Mouse (Mus musculus) lung, postnatal 4 days (tissue): Measurements from ENCODE around the gene Bcl2l1.

Source experiments
- DNase-seq, 2 experiments: peaks; one replicate each; pipeline ENCODE4 v3.0.0; 2021

The Bcl2l1 gene

DNA sequence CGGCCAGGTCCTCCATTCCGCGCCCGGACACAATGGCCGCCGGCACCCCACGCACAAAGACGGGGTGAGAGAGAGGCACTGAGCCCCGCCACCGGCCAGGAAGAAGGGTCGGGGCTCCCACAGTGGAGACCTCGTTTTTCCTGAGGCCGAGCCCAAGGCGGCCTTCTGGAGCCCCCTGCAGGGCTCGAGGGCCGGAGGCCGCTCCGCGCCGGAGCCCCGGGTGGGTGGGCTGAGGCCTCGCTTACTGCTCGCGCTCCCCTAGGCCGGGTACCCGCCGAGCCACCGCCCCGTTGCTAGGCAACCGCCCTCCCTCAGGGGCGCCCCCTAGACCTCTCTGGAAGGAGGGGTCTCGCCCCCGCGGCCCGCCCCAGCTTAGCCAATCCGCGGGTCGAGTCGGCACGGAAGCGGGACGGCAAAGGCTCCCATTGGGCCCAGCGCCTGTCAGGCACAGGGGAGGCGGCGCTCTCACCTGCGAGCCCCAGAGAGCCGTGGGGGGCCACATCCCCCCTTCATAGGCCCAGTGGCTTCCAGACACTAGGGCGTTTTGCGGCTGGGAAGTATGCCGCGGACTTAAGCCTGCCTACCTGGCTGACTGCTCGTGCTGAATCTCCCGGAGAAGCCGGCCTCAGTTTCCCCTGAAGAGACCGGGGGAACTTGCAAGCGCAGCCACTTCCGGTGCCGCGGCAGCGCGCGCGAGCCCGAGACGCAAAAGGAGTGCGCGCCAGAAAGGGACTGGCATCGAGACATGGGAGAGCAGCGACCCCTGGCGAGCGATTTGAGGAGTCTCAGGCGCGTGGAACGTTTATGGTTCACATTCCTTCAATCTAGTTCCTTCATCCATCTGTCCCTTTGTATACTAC lies at the start of gene Bcl2l1:
Gene Bcl2l1, minus strand, starts transcription at position 710 of the 860 bp plus-strand sequence.
- DNase-seq = peak; percentile 98 to 99

DNA sequence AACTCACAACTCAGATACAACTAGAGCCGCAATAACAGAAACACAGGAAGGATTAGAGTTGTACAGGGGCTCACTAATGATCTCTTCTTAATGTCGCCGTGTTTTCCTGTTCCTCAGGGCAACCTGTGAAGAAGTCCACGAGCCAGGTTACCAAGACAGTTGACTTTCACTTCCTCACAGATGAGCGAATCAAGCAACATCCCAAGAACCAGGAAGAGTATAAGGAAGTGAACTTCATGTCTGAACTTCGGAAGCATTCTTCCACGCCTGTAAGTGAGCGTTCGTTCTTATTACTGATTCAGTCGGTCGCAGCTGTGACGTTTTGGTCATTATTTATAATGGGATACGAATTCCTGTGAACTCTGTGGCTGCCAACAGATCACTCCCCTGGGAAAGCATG lies 49.4 kb upstream of the Bcl2l1 start:
- DNase-seq = no peak

DNA sequence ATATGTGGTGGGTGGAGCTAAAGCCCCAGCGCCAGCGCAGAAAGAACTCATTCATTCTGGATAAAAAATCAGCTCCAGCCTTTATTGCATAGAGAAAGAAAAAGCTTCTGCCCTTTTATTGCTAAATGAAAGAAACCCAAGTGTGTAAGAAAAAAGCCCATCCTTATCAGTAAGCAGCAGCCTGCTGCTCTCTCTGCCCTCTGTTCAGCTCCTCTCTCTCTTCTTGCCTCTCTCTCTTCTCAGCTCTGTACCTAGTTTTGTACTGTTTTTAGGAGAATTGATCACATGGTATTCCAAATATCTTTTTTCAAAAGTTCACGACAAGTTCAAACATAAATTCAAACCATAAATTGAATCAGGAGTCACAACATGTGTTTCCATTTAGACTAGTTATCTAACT lies 46.7 kb upstream of the Bcl2l1 start:
- no peak for DNase-seq

DNA sequence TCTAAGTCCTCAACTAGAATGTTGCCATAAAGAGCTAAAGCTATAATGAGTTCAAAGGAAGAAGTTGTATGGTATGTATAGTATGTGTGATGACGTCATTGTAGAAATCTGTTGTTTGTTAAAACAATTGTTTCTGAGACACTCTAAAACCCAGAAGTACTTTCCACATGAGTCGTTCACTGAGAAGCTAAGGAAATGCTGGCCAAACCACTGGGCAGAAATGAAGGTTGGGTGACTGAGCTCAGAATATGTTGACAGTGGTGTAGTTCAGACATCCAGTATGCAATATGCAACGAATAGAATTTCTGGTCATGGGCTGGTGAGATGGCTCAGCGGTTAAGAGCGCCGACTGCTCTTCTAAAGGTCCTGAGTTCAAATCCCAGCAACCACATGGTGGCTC lies 31.8 kb upstream of the Bcl2l1 start:
- no peak for DNase-seq

DNA sequence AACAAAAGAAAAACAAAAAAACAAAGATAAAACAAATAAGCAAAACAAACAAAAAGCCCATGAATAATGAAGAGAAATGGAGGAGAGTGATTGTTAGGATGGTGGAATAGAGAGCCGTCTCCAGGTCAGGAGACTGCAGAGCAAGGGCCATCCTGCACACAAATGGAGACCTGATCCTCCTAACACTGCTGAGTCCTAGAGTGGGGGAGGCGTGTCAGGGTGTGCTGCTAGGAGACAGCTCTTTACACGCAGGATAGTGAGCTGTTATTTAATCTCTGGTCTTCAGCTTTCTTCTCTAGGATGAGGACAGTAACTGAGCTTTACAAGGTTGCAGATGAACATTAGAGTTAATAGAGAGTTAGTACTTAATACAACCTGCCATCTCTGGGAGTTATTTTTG lies 31.1 kb upstream of the Bcl2l1 start:
- DNase-seq = no peak

DNA sequence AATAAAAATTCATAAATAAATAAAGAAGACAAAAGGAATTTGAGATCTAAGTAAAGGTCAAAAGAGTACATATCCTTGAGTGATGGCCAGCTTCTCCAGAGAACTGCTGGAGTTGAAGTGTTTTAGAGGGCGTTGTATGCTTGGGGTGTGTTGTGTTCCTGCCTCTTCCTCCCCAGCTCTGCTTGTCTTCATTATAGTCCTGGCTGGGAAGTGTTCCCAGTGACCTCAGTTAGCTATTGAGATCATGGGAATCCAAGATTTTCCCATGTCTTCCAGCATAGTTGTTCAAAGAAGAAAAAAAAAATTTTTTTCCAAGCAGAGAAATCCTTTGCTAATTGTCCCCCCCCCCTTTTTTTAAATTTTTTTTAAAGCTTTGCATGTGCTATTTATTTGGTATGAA lies 30.4 kb upstream of the Bcl2l1 start:
- DNase-seq = no peak

DNA sequence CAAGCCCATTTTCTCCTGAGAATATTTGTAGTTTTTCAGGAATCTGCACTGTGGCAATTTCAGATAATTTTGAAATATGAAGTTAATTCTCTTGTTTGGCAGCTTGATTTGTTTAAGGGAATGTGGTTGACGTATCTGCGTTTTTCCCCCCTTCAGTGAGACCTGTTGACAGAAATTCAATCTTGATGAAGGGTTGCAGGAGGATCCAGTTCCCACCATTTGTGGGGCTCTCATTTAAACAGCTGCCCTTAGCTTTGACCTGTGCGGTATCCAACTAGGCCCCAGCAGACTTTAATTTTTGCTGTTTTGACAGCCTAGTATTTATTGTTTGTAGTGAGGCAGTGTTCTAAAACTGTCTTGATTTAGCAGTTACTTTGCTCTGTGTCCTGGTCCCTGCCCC lies 28.0 kb upstream of the Bcl2l1 start:
- no peak for DNase-seq

DNA sequence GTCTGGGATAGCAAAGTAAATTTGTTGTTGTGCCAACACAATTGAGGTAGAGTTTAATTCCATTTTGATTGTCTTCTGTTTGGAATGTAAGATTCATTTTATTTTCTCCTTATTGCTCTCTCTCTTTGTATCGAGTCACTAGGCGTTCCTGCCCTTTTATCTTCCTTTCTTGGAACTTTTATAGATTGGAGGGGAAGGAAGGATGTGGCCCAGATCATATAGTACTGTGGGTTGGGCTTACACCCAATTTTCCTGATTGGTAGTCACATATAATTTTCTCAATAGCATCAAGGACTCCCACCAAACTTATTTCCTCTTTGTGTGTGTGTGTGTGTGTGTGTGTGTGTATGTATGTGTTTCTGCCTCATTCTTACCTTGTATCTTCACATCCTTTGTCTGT lies 16.9 kb upstream of the Bcl2l1 start:
- DNase-seq = no peak

DNA sequence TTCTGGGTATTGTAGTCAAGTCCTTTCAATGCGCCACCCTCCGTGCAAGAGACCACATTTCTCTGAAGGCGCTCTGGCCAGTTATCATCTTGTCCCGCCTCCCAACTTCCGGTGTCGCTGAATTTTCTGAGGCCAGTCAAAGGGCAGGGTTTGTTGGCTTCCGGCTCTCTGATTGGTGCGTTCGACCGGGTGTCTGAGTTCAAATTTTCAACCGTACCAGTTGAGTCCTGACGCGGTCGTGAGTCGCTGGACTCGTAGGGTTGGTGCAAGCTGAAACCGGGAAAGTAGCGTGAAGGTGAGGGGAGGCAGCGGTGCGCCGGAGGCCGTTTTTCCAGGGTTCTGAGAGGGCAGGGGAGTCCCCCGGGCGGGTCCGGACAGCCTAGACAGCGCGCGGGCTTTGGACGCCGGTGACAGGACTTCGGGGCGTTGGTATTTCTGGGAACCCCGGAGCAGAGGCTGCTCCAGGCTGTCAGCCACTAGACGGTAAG lies 16.3 kb upstream of the Bcl2l1 start, which contains the start of gene Tpx2:
Gene Tpx2, plus strand, starts transcription at position 150 of the 488 bp plus-strand sequence.
- DNase-seq = peak; percentile 97 to 98

DNA sequence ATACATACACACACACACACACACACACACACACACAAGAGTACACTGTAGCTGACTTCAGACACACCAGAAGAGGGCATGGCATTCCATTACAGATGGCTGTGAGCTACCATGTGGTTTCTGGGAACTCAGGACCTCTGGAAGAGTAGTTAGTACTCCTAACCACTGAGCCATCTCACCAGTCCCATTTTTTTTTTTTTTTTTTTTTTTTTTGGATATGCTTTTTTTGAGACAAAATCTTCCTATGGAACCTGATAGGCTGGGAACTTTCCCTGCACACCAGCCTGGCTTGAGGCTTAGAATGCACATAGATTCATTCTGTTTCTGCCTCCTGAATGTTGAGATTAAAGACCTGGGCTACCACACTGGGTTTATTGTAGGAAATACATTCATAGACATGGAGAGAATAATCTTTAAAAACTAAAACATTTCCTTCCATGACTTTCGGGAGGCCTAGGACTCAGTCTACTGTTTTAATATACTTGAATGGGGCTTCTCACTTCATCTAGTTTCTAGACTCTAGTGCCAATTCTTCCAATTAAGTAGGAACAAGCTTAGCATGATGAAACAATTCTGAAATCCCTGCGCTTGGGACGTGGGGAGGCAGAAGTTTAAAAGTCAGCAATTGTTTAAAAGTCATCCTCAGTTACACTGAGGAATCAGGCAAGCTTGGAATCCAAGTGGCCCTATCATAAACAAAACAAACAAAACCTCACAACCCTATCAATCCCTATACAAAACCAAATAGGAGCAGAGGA lies 15.7 kb upstream of the Bcl2l1 start:
- DNase-seq = no peak

DNA sequence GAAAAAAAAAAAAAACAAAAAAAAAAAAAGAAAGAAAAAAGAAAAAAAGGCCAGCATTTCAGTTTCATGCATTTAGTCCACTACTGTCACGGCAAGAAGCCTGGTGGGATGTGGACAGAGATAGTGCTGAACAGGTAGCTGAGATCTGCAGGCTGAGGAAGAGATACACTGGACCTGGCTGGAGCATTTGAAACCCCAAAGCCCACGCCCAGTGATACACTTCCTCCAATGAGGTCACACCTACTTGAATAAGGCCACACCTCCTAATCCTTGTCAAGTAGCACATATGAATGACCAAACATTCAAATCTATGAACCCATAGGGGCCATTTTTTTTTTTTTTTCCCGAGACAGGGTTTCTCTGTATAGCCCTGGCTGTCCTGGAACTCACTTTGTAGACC lies 11.2 kb upstream of the Bcl2l1 start:
- no peak for DNase-seq

DNA sequence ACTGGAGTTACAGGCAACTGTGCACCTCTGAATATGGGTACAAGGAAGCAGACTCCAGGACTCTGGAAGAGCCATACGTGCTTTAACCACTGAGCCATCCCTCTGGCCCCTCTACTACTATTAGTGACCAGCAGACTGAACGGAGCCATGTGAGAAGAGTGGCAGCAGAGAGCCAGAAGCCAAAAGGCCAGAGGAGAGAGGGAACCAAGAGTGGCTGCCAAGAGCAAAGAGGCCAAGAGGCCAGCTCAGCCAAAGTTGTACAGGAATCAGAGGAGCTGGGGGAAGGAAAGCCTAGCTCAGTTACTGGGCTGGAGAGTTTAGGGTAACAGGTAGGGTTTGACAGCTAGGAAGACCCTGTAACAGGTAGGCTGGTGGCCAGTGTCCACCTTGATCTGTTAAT lies 7.7 kb upstream of the Bcl2l1 start:
- DNase-seq = no peak

DNA sequence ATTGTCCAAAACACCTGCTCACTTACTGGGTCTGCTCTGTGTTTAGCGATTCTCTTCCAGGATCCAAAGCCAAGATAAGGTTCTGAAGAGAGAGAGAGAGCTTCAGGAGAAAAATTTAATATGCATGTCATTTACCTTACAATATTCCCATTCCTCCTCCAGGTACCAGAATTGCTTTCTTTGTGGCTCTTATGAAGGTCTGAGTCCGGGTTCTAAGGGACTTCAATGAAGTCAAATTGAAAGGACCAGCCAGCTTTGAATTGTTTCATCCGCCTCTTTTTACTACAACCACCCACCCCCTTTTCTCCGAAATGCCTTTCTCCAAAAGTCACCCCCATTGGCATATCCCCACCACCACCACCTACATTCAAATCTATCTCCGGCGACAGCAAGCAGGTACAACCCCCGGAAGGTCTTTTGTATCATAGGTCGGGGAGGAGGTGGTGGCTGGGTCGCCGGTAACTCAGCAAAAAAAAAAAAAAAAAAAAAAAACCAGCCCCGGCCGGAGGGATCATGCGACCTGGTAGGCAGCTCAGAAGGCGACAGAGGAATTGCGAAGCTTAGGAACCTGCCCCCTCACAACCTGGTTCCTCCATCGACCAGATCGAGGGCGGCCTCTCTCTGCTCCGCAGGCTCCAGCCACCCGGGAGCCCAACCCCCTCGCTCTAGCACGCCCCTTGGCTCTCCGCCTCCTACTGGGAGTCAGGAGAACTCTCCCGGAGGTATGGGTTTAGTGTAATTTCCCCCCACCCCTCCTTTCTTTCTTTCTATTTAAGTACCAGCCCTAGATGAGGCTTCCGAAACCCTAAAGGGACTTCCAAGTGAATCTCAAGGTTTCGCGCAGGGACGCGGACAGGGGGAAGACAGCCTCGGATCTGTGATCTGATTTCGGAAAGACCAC lies 1.3 kb downstream of the Bcl2l1 start:
- peak; percentile 95 for DNase-seq

DNA sequence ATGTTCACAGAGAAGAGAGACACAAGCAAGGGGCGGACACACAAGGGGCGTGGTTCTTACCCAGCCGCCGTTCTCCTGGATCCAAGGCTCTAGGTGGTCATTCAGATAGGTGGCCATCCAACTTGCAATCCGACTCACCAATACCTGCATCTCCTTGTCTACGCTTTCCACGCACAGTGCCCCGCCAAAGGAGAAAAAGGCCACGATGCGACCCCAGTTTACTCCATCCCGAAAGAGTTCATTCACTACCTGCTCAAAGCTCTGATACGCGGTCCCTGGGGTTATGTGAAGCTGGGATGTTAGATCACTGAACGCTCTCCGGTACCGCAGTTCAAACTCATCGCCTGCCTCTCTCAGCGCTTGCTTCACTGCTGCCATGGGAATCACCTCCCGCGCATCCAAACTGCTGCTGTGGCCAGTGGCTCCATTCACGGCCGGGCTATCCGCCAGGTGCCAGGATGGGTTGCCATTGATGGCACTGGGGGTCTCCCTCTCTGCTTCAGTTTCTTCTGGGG lies 2.1 kb downstream of the Bcl2l1 start:
- DNase-seq = peak in 1 of 2 experiments; percentile 44

DNA sequence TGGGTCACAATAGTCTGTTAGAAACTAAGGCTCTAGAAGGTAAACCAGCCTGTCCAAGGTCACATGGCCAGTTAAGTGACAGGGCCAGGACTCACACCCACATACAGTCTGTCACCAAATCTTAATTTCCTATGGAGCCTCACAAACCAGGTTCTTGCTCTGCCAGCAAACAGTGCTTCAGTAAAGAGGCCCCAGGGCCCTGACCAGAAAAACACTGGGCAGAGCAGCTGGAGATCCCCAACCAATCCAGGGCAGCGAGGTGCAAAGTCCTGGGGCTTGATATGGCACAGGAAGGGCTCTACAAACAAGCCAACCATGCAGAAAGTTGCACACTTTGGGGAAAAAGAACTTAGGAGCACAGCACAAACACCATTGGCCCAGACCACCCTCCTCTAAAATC lies 3.0 kb downstream of the Bcl2l1 start:
- DNase-seq = peak in 1 of 2 experiments; percentile 40

DNA sequence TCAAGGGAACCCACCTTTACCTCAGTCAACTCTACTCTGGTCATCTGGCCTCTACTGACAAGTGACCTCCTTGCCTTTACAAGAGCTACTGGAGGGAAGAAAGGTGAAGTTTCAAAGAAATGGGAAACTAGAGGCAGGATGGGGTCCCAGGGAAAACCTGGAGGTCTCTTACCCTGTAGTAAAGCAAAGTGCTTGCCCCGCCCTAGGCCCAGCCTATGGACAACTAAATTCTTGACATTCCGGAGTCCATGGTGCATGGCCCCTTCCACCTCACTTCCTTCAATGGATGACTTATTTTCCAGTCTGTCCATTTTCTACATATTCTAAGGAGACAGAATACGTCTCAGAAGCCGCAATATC lies 3.5 kb downstream of the Bcl2l1 start:
- DNase-seq = peak in 1 of 2 experiments; percentile 48

DNA sequence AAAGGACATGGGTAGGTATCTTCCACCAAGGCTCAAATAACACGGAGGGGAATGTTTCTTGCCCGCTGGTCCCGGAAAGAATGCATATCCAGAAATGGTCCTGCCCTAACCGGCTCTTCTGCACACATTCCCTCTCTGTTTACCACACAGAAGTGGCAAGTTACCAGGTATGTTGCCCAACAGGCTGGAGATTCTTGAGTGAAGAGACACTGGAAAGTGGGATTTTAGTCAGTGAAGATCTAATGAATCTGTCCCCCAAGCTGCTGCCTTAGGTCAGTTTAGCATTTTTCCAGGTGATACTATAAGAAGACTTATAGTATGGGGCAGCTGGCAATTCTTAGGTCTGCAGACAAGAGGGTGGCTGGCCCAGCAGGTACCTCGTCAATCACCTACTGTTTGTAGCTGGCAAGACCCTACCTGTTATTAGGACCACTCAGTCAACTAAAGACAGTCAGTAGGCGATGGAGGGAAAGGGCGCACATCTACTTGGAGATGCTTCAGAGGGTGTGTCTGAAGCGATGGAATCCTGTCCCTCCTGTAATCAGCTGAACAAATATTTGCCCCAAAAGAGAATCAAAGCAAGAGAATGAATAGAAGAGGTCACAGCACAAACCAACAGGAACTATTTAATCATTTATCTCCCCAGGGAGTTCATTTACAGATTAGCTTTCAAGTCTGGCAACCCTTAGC lies 4.1 kb downstream of the Bcl2l1 start:
- peak in 1 of 2 experiments; percentile 40 for DNase-seq

DNA sequence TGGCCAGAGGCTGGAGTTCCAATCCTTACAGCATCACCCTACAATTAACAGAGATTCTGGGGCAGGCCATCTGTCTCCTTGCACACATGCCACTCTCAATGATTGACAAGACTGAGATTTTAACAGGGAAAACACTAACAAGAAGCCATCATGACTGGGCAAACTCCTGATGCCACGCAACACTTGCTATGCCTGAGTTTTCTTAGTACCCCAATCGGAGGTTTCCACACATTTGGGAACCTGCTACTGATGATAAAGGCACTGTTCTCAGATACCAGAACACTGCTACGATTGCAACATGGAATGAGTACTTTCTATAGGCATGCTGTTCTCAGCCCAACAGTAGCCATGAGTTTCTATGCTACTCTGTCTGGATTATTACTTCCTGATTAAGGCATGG lies 5.0 kb downstream of the Bcl2l1 start:
- DNase-seq = no peak

DNA sequence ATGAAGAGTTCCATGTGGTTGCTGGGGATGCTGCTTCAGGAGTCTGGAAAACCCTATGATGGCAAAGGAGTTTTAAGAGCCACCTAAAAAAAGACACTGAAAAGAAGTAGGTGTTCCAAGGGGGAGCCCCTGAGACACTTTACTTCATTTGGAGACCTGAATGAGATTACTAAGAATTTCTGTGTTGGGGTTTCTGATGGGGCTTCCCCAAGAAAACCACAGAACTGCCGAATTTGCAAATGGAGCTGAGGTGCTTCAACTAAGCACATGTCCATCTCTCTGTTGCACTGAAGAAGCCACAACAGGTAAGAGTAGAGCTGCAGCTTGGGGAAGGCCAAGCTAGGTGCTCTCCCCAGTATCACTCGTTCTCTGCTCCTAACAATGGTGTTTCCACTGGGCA lies 5.8 kb downstream of the Bcl2l1 start:
- no peak for DNase-seq

DNA sequence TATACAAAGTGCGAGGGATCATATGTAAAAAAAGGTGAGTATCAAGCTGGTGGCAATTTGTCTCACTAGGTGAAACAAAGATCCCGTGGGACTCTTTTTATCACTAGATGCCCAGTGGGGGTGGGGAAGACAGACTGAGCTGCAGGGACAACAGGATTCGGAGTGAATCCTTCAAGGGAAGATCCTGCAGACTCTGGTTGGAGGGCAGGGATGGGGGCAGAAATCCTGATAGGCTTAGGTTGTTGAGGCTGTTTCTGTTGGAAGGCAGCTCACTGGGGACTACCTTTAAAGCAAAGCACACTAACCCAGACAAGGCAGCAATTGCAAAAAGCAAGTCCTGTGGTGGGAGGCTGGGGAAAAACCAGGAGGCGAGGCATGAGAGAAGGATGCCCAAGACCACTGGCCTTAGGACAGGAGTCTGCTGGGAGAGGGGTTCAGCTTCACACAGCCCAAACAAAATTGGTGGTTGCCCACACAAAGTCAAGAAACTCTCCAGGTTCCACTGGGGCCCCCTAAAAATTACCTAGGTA lies 6.3 kb downstream of the Bcl2l1 start:
- DNase-seq = no peak

DNA sequence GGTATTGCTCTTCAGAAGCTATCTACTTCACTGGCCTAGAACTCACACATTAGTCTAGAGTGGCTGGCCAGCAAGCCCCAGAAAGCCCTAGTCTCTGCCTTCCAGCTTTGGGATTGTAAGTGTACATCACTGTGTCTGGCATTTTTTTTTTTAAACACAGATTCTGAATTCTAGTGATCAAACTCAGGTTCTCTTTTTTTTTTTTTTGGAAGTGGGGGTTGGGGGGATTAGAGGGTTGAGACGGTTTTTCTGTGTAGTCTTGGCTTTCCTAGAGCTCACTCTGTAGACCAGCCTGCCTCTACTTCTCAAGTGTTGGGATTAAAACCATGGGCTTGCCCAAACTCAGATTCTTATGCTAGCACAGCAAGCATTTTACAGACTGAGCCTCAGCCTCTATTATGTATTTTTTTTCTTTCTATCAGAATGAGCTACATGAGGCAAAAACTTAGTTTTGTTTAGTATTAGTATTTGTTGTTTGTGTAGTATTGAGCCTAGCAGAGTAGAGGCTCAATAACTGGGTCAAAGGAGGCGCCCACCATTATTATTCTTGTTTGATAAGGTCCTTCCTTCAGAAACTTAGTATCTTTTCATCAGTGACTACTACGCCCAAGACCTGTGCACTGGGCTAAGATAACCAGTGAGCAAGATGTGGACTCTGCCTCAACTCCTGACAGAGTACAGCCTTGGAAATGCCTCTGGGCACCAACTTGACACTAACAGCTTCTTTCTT lies 6.9 kb downstream of the Bcl2l1 start:
- no peak for DNase-seq
